Mouse (Mus musculus) cerebellum, adult 2 months (tissue): ENCODE data around the gene Gnat2. TPM values are rescaled to one million over a fixed set of nuclear protein-coding genes. Genes with fewer than 3 reads are reported as not detected.

ENCODE experiments used
- DNase-seq, 2 experiments: peaks; one replicate each; pipeline ENCODE4 v3.0.0; 2021
- H3K27ac ChIP-seq: fragments of 200-500 bp; 2 replicates; pipeline ENCODE4 v1.5.1; 2012; ENCODE audit warnings: low read length, control low read depth, inconsistent platforms; ENCODE audit not compliant: insufficient read depth
- H3K27me3 ChIP-seq: fragments of 200-500 bp; 2 replicates; pipeline ENCODE4 v1.6.1; 2012; ENCODE audit warnings: inconsistent platforms, mild to moderate bottlenecking, low read length, moderate library complexity; ENCODE audit not compliant: control insufficient read depth, insufficient read depth
- H3K4me1 ChIP-seq: fragments of 200-500 bp; 2 replicates; pipeline ENCODE4 v1.6.1; 2011; ENCODE audit warnings: low read length; ENCODE audit not compliant: control insufficient read depth, insufficient read depth
- H3K4me3 ChIP-seq: fragments of 200-500 bp; replicated peaks from 2 replicates; pipeline ENCODE3; 2011; ENCODE audit warnings: mild to moderate bottlenecking, low read depth, low read length, control low read depth; ENCODE audit not compliant: insufficient read depth
- CTCF ChIP-seq: fragments of 200-500 bp; IDR thresholded peaks from 2 replicates; pipeline ENCODE4 v1.5.1; 2011; ENCODE audit warnings: low read depth, mild to moderate bottlenecking, control low read depth, low read length, moderate library complexity, borderline replicate concordance; ENCODE audit not compliant: insufficient read depth
- POLR2A ChIP-seq: fragments of 200-500 bp; IDR thresholded peaks from 2 replicates; pipeline ENCODE4 v1.6.1; 2011; ENCODE audit warnings: low read length, control low read depth, borderline replicate concordance; ENCODE audit not compliant: insufficient read depth
- WGBS: fragments of 180-500 bp; shearing (Covaris S2); methylation state at CpG from one replicate; pipeline ENCODE4 v1.1.7; 2018; 5-methylcytosine and 5-hydroxymethylcytosine counted together
- polyA plus RNA-seq: library from polyadenylated mRNA; depleted of rRNA; stranded (reverse); fragments of >200 nt; gene quantifications from 2 replicates; pipeline ENCODE4 v1.2.3, GENCODE M21; 2012

Gene Gnat2
- polyA plus RNA-seq, 1 experiment, result 0.47 TPM

- H3K4me3 ChIP-seq, result no peak overlapping the region
- no peaks in the 10 kb centered on the region for H3K27me3 ChIP-seq
- WGBS, result 82% methylated on average over 3 of the region's 3 CpGs
- no peak overlapping the region for H3K27ac ChIP-seq
- TF ChIP-seq POLR2A (no peak), CTCF (no peak)
- no peak for DNase-seq
- H3K4me1 ChIP-seq, result peaks cover 17% of the 10 kb centered on the region
Measured at GRCm38 (mm10) chr3:108087329-108087728, 5.3 kb upstream of the Gnat2 start.

- 49% methylated on average over 5 of the region's 5 CpGs for WGBS
- Histone ChIP-seq H3K27ac (no peak overlapping the region), H3K4me1 (peaks cover 2% of the 10 kb centered on the region), H3K4me3 (no peak overlapping the region), H3K27me3 (no peaks in the 10 kb centered on the region)
- no peak for TF ChIP-seq CTCF
- TF ChIP-seq POLR2A, result no peak
- no peak for DNase-seq
Measured at GRCm38 (mm10) chr3:108088842-108089380, 3.7 kb upstream of the Gnat2 start.

GRCm38 (mm10) chr3:108089916-108090315, 2.7 kb upstream of the Gnat2 start:
- TF ChIP-seq POLR2A, result no peak
- no peak for TF ChIP-seq CTCF
- DNase-seq, result no peak
- 45% methylated on average over 2 of the region's 2 CpGs for WGBS
- H3K4me1 ChIP-seq, result no peaks in the 10 kb centered on the region
- H3K4me3 ChIP-seq, result no peak overlapping the region
- no peak overlapping the region for H3K27ac ChIP-seq
- H3K27me3 ChIP-seq, result no peaks in the 10 kb centered on the region

- TF ChIP-seq CTCF (no peak), POLR2A (no peak)
- no peak for DNase-seq
- Histone ChIP-seq H3K4me1 (no peaks in the 10 kb centered on the region), H3K4me3 (no peak overlapping the region), H3K27me3 (no peaks in the 10 kb centered on the region), H3K27ac (no peak overlapping the region)
- 85% methylated on average over 2 of the region's 2 CpGs for WGBS
Measured at GRCm38 (mm10) chr3:108090561-108090960, 2.0 kb upstream of the Gnat2 start.

- TF ChIP-seq CTCF, result no peak
- no peak for TF ChIP-seq POLR2A
- no peaks in the 10 kb centered on the region for H3K4me1 ChIP-seq
- WGBS, result 75% methylated on average over 6 of the region's 6 CpGs
- no peaks in the 10 kb centered on the region for H3K27me3 ChIP-seq
- no peak overlapping the region for H3K4me3 ChIP-seq
- H3K27ac ChIP-seq, result no peak overlapping the region
- no peak for DNase-seq
Measured at GRCm38 (mm10) chr3:108092030-108092429, 559 bp upstream of the Gnat2 start.

- Histone ChIP-seq H3K27me3 (no peaks in the 10 kb centered on the region), H3K4me1 (no peaks in the 10 kb centered on the region), H3K27ac (no peak overlapping the region), H3K4me3 (no peak overlapping the region)
- no peak for DNase-seq
- WGBS, result 37% methylated on average over 6 of the region's 6 CpGs
- TF ChIP-seq POLR2A (no peak), CTCF (no peak)
Measured at GRCm38 (mm10) chr3:108093306-108093705, 717 bp downstream of the Gnat2 start.

GRCm38 (mm10) chr3:108094146-108094545, 1.6 kb downstream of the Gnat2 start:
- no peak overlapping the region for H3K27ac ChIP-seq
- H3K4me1 ChIP-seq, result no peaks in the 10 kb centered on the region
- no peak overlapping the region for H3K4me3 ChIP-seq
- TF ChIP-seq CTCF (no peak), POLR2A (no peak)
- DNase-seq, result no peak
- H3K27me3 ChIP-seq, result no peaks in the 10 kb centered on the region
- 92% methylated on average over 1 of the region's 1 CpGs for WGBS

- Histone ChIP-seq H3K27me3 (no peaks in the 10 kb centered on the region), H3K4me3 (no peak overlapping the region), H3K27ac (no peak overlapping the region), H3K4me1 (no peaks in the 10 kb centered on the region)
- WGBS, result 94% methylated on average over 12 of the region's 12 CpGs
- no peak for DNase-seq
- TF ChIP-seq CTCF, result no peak
- TF ChIP-seq POLR2A, result no peak
Measured at GRCm38 (mm10) chr3:108094976-108095760, 2.6 kb downstream of the Gnat2 start.
